Mouse (Mus musculus) C2C12 (cell line): ENCODE measurements at regions not wholly inside any gene's neighbourhood (a gene's known extent, or its start where the extent isn't known, plus 50 kb on each side); places are given as distances from the start of the nearest gene placed in this dataset.

ENCODE experiments used
- CEBPB ChIP-seq: IDR thresholded peaks from one replicate; pipeline ENCODE4 v1.6.1; 2011; ENCODE audit warnings: low read depth, mild to moderate bottlenecking, control low read depth, moderate library complexity
- CTCF ChIP-seq: IDR thresholded peaks from one replicate; pipeline ENCODE4 v1.5.1; 2011; ENCODE audit not compliant: control insufficient read depth, insufficient read depth, insufficient read length
- FOSL1 ChIP-seq: IDR thresholded peaks from one replicate; pipeline ENCODE4 v1.8.0; 2011; ENCODE audit warnings: mild to moderate bottlenecking, low read length; ENCODE audit not compliant: poor library complexity, insufficient read depth, severe bottlenecking
- MAX ChIP-seq: IDR thresholded peaks from one replicate; pipeline ENCODE4 v1.6.1; 2011; ENCODE audit warnings: mild to moderate bottlenecking, control low read depth
- MYOD1 ChIP-seq: IDR thresholded peaks from one replicate; pipeline ENCODE4 v1.6.1; 2011; ENCODE audit warnings: low read depth; ENCODE audit not compliant: control insufficient read depth, insufficient read length
- MYOG ChIP-seq: IDR thresholded peaks from one replicate; pipeline ENCODE4 v1.6.1; 2011; ENCODE audit not compliant: control insufficient read depth, insufficient read length; ENCODE audit errors: extremely low read depth
- USF1 ChIP-seq: IDR thresholded peaks from one replicate; pipeline ENCODE4 v1.6.1; 2011; ENCODE audit warnings: low read depth, mild to moderate bottlenecking, control low read depth, moderate library complexity

- TF ChIP-seq CTCF (no peak), MYOD1 (no peak), CEBPB (no peak), MAX (no peak), USF1 (no peak), MYOG (no peak), FOSL1 (no peak)
Measured at GRCm38 (mm10) chr16:29947670-29948069, 116.5 kb upstream of the Hes1 start.
